Mouse (Mus musculus) C2C12 (cell line): ENCODE measurements around the gene Phf21a.

Experiments
- CTCF ChIP-seq: IDR thresholded peaks from one replicate; pipeline ENCODE4 v1.5.1; 2011; ENCODE audit not compliant: control insufficient read depth, insufficient read depth, insufficient read length
- MYOD1 ChIP-seq: IDR thresholded peaks from one replicate; pipeline ENCODE4 v1.6.1; 2011; ENCODE audit warnings: low read depth; ENCODE audit not compliant: control insufficient read depth, insufficient read length

- TF ChIP-seq CTCF = no peak
- no peak for TF ChIP-seq MYOD1
Observed at GRCm38 (mm10) chr2:92326221-92326620, 233.3 kb downstream of the Phf21a start.
